27 mouse cellular contexts compared by ENCODE assay signal in the genomic region with DNA sequence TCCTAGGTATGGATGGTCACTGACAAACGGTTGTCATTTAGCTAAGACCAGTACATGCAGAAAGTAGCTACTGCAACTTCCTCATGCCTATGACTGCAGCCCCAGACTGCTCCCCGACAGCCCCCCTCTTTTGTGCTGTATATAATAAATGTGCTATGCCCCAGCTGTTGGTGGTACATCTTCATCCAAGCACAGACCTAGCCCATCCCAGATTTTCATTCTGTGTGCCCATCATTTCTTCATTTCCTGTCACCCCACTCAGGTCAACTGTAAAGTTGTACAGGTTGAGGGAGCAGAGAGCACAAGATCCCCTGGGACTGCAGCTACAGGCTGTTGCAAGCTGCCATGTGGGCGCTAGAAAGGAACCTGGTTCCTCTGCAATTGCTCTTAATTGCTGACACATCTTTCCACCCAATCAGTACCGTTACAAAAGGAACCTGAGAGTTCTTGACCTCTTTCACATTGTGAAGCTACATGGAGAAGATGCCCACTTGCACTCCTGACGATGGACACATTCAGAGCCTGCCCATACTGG. TPM values are rescaled to one million over a fixed set of nuclear protein-coding genes. Genes with fewer than 3 reads are reported as not detected.
DNase-seq lines count a peak whose midpoint lies in the region; TF ChIP-seq lines count a peak whose summit lies in the region.
"Had no signal": no experiment of that assay in that cellular context is flagged by ENCODE, and none has a peak within 500 bp of the region (broad histone marks: within the 10 kb centered on the region; RNA-seq: fewer than 3 reads in every experiment).

No protein-coding gene starts in this region.

- TF ChIP-seq POLR2A in bone marrow, adult 2 months (IDR thresholded peaks at IDR 0.05; ENCODE audit: borderline replicate concordance, control insufficient read depth, low read depth, low read length) = no peak

- 14% methylated on average over 5 of the region's 5 CpGs for WGBS in bone marrow, adult 2 months

- peak overlapping the region; percentile 9; the same call in 1 of the 2 replicates for H3K27ac ChIP-seq in bone marrow, adult 2 months (ENCODE audit: control insufficient read depth, insufficient read depth, low read depth, low read length, poor library complexity)
- no peak overlapping the region for H3K27ac ChIP-seq in left cerebral cortex, adult 2 months
- H3K27ac ChIP-seq: embryonic facial prominence, embryonic 13.5 days; forebrain, embryonic 13.5 days; hindbrain, embryonic 10.5 days; intestine, embryonic 15.5 days; limb, embryonic 13.5 days; macrophage; midbrain, embryonic 10.5 days had no signal

- intact Hi-C loops in left cerebral cortex, adult 2 months (cut with DNase I) = loop anchor here (5.0 to 10.0 kb wide), 5 partner anchors 63 to 765 kb away; a partner anchor contains a TSS

- peaks cover 3% of the 10 kb centered on the region; the same call in 1 of the 2 replicates for H3K4me1 ChIP-seq in bone marrow, adult 2 months (ENCODE audit: control insufficient read depth, insufficient read depth, low read length)

- DNase-seq in B cell, adult 2 months = peak; percentile 67 to 68
- peak; percentile 72 to 74 for DNase-seq in spleen, postnatal 36 days (ENCODE audit: low spot score in 2 of 2)
- DNase-seq in thymus, postnatal 25 days = peak; percentile 64
- no peak for DNase-seq in right cerebral cortex, postnatal 10 days (ENCODE audit: low spot score in 2 of 2)
- no peak for DNase-seq in gastrocnemius, postnatal 25 days
- no peak for DNase-seq in left cerebral cortex, adult 2 months (ENCODE audit: extremely low spot score in 1 of 2, low spot score in 2 of 2)
- DNase-seq: cerebellum, adult 11-12 months; cerebellum, postnatal 14 days; gastrocnemius, postnatal 10 days; heart, adult 18-20 months; heart, postnatal 10 days; kidney, adult 9 months; kidney, postnatal 36 days; layer of hippocampus, postnatal 36 days; liver, embryonic 13.5 days; lung, embryonic 14.5 days; right cerebral cortex, adult 18-20 months had no signal

- TF ChIP-seq CTCF in bone marrow, adult 2 months (IDR thresholded peaks at IDR 0.05; ENCODE audit: control insufficient read depth, insufficient read depth, low read length) = no peak
- TF ChIP-seq CTCF in left cerebral cortex, adult 2 months (IDR thresholded peaks at IDR 0.05) = no peak

- H3K4me3 ChIP-seq in bone marrow, adult 2 months (replicated peaks; ENCODE audit: control insufficient read depth, low read depth, low read length) = no peak overlapping the region
- H3K4me3 ChIP-seq in left cerebral cortex, adult 2 months = no peak overlapping the region
- H3K4me3 ChIP-seq: embryonic facial prominence, embryonic 13.5 days; forebrain, embryonic 13.5 days; heart, embryonic 12.5 days; hindbrain, embryonic 10.5 days; intestine, embryonic 15.5 days; limb, embryonic 13.5 days; liver, embryonic 13.5 days; midbrain, embryonic 10.5 days; myocyte had no signal

RNA-seq across cellular contexts. Expression of a gene that starts 2.6 kb away (rescaled TPM):
- 14.1 and 15.9 TPM in 2 replicates for polyA plus RNA-seq in bone marrow, adult 2 months (2011; ENCODE audit: insufficient read depth, insufficient read length, low replicate concordance, missing spikeins)
- 10 to 100 TPM; 18.9 to 20.7 TPM for total RNA-seq in gastrocnemius, postnatal 25 days (2021)
- total RNA-seq in left cerebral cortex, adult 2 months (2021) = 10 to 100 TPM; 49.2 to 55.7 TPM

Comparison
In these comparisons a context has a peak if more than half of its experiments do, and no peak if none do; other contexts are left out.
1. DNase-seq: peak in B cell, adult 2 months (2 of 2), spleen, postnatal 36 days (2 of 2) and thymus, postnatal 25 days (single experiment); none in right cerebral cortex, postnatal 10 days (0 of 2), gastrocnemius, postnatal 25 days (single experiment) and left cerebral cortex, adult 2 months (0 of 2).